Mouse (Mus musculus): ENCODE measurements around the gene Traf5. TPM values are rescaled to one million over a fixed set of nuclear protein-coding genes. Genes with fewer than 3 reads are reported as not detected.

Gene Traf5
- total RNA-seq, 2 experiments from 2014 or later, result 3.1 to 8.5 TPM

Small RNAs within 50 kb of the gene (microRNA-seq; reads per million reads assigned to microRNA genes)
- not detected for gene Mir3473c

Other genes starting within 250 kb of the Traf5 start
- gene Slc30a1, start 185.8 kb downstream of the Traf5 start, total RNA-seq (2021), result 10 to 100 TPM; 34.3 to 40.5 TPM
- gene Rd3, start 115.2 kb downstream of the Traf5 start, total RNA-seq (2021), result under 1 TPM; 0.37 to 0.43 TPM
- gene Rcor3, start 45.5 kb upstream of the Traf5 start, total RNA-seq (2021), result 10 to 100 TPM; 30.5 to 30.6 TPM
- gene Kcnh1, start 98.2 kb upstream of the Traf5 start, total RNA-seq (2021), result 10 to 100 TPM; 75.4 to 77.0 TPM

Data from left cerebral cortex, postnatal 36 days (tissue).